Comparison of ENCODE assay signal across 13 mouse cellular contexts in genomic region chr4:101254606-101255349, GRCm38 (mm10). TPM values are rescaled to one million over a fixed set of nuclear protein-coding genes. Genes with fewer than 3 reads are reported as not detected.
DNase-seq lines count a peak whose midpoint lies in the region; ATAC-seq lines count a peak whose summit lies in the region.
"Had no signal": no experiment of that assay in that cellular context is flagged by ENCODE, and none has a peak within 500 bp of the region (broad histone marks: within the 10 kb centered on the region; RNA-seq: fewer than 3 reads in every experiment).

No protein-coding gene starts in this region.

- H3K4me1 ChIP-seq in lung, embryonic 16.5 days (replicated peaks; ENCODE audit: control insufficient read depth, insufficient read depth, low read length): peaks cover 14% of the 10 kb centered on the region
- H3K4me1 ChIP-seq in intestine, embryonic 16.5 days (ENCODE audit: control insufficient read depth, insufficient read depth, low read length): peaks cover 26% of the 10 kb centered on the region

- no peak for DNase-seq in lung, postnatal 25 days (ENCODE audit: low spot score)
- peak; percentile 54 for DNase-seq in natural killer cell, adult 2 months (ENCODE audit: low spot score in 2 of 2)
- DNase-seq in testis, postnatal 10 days (ENCODE audit: low spot score): no peak
- DNase-seq in gastrocnemius, postnatal 14 days: no peak
- no peak for DNase-seq in layer of hippocampus, postnatal 25 days (ENCODE audit: extremely low spot score in 1 of 2, low spot score in 1 of 2)
- DNase-seq: adrenal gland, postnatal 25 days; cerebellum, adult 9-11 months had no signal

- no peaks in the 10 kb centered on the region for H3K36me3 ChIP-seq in lung, embryonic 16.5 days (ENCODE audit: control insufficient read depth, insufficient read depth, low read length)
- no peaks in the 10 kb centered on the region for H3K36me3 ChIP-seq in intestine, embryonic 16.5 days (ENCODE audit: control insufficient read depth, insufficient read depth, low read length)

- H3K4me2 ChIP-seq in lung, embryonic 16.5 days (ENCODE audit: low read depth, low read length): no peak overlapping the region
- no peak overlapping the region for H3K4me2 ChIP-seq in intestine, embryonic 16.5 days (ENCODE audit: low read depth, low read length)

- WGBS in lung, embryonic 16.5 days: 54% methylated on average over 8 of the region's 8 CpGs
- WGBS in intestine, embryonic 16.5 days: 70% methylated on average over 8 of the region's 8 CpGs

- intact Hi-C loops in gastrocnemius, postnatal 14 days (cut with DNase I; ENCODE audit: low total_unique reads): no loop called here

- H3K27me3 ChIP-seq in lung, embryonic 16.5 days (ENCODE audit: control insufficient read depth, insufficient read depth, low read depth, low read length): no peaks in the 10 kb centered on the region
- no peaks in the 10 kb centered on the region for H3K27me3 ChIP-seq in intestine, embryonic 16.5 days (replicated peaks; ENCODE audit: control insufficient read depth, insufficient read depth, low read length)

- no peaks in the 10 kb centered on the region for H3K9me3 ChIP-seq in lung, embryonic 16.5 days (ENCODE audit: control insufficient read depth, low read length)
- no peaks in the 10 kb centered on the region for H3K9me3 ChIP-seq in intestine, embryonic 16.5 days (ENCODE audit: control insufficient read depth, low read length)

- peak overlapping the region; percentile 30; the same call in 1 of the 2 replicates for H3K27ac ChIP-seq in lung, embryonic 16.5 days (ENCODE audit: low read length)
- H3K27ac ChIP-seq in intestine, embryonic 16.5 days (ENCODE audit: low read length): peak overlapping the region; percentile 26; the same call in 1 of the 2 replicates
- H3K27ac ChIP-seq: layer of hippocampus, adult 2 months had no signal

- no peak overlapping the region for H3K4me3 ChIP-seq in lung, embryonic 16.5 days (ENCODE audit: low read length)
- no peak overlapping the region for H3K4me3 ChIP-seq in intestine, embryonic 16.5 days (ENCODE audit: low read length)
- H3K4me3 ChIP-seq: layer of hippocampus, adult 2 months; myocyte had no signal

- H3K9ac ChIP-seq in lung, embryonic 16.5 days (ENCODE audit: low read length): no peak overlapping the region
- H3K9ac ChIP-seq in intestine, embryonic 16.5 days (ENCODE audit: low read depth, low read length): no peak overlapping the region

- 0 out of 2 replicates have a peak, but pooled peaks have one; percentile 36 for ATAC-seq in lung, embryonic 16.5 days (ENCODE audit: low read depth)
- ATAC-seq in activated CD4-positive, CD25-positive, alpha-beta regulatory T cell, adult 4 months: peak; percentile 70
- ATAC-seq in intestine, embryonic 16.5 days: no peak
- ATAC-seq: hindbrain, embryonic 16.5 days had no signal

RNA-seq across cellular contexts. Expression of gene Jak1, which starts 10.3 kb away (rescaled TPM):
- 76.9 and 81.7 TPM in 2 replicates for polyA plus RNA-seq in lung, embryonic 16.5 days (2015; fragmentation: Nextera tagmentation; extraction: Ambion mirVana)
- 100 to 1,000 TPM; 332 to 339 TPM for polyA plus RNA-seq in activated CD4-positive, CD25-positive, alpha-beta regulatory T cell, adult 4 months (2017; shearing (Covaris generic))
- polyA plus RNA-seq in intestine, embryonic 16.5 days (2015; fragmentation: Nextera tagmentation; extraction: Ambion mirVana): 66.7 and 67.9 TPM in 2 replicates
- 100 to 1,000 TPM in 1 of 2 experiments, 10 to 100 TPM in 1; 96.6 to 108 TPM for total RNA-seq in gastrocnemius, postnatal 14 days (2021)
- total RNA-seq in layer of hippocampus, postnatal 25 days (2021): 100 to 1,000 TPM; 118 to 121 TPM

Comparison
In these comparisons a context has a peak if more than half of its experiments do, and no peak if none do; other contexts are left out.
1. DNase-seq: peak in natural killer cell, adult 2 months (2 of 2); none in lung, postnatal 25 days (single experiment), testis, postnatal 10 days (single experiment), gastrocnemius, postnatal 14 days (single experiment) and layer of hippocampus, postnatal 25 days (0 of 2).